Mouse (Mus musculus): Measurements from ENCODE around the gene Pigt. TPM values are rescaled to one million over a fixed set of nuclear protein-coding genes. Genes with fewer than 3 reads are reported as not detected.

The Pigt gene
- polyA plus RNA-seq, 1 experiment from 2014 or later: 70.7 TPM

DNA sequence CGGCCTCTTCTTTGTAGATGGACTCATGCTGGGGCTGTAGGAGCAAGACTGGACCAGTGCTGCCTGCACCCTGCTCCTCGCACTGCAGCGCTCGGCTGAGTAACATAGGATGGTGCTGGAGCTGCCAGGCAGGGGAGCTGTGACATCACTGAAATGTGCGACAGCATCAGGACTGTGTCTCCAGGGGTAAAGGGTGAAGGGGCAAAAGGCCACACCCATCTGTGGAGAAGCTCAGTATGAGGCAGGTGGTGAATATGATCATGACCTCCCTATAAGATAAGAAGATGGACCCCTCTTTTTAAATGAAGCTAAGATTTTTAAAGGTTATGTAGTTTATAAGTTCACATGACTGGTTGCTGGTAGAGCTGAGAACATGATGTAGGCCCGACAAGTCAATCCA lies 23.7 kb upstream of the Pigt start, which contains the start of gene Trp53tg5:
TSS of gene Trp53tg5 (minus strand) at position 101 of the 400 bp plus-strand sequence.
- no peak within 1 kb of the TSS for H3K4me3 ChIP-seq (ENCODE audit: low read length)
- no peaks in the 10 kb centered on the region for H3K9me3 ChIP-seq (ENCODE audit: low read length)
- WGBS: 82% methylated on average over 6 of the region's 6 CpGs
- H3K27me3 ChIP-seq (ENCODE audit: insufficient read depth, low read length): no peaks in the 10 kb centered on the region
- no peak for ATAC-seq (ENCODE audit: low FRiP score, low TSS enrichment)
- 0 out of 2 replicates have a peak, but pooled peaks cover 14% of the 10 kb centered on the region for H3K36me3 ChIP-seq (ENCODE audit: insufficient read depth, low read length)
- H3K4me1 ChIP-seq (ENCODE audit: insufficient read depth, low read length): no peaks in the 10 kb centered on the region
- no peak within 1 kb of the TSS for H3K9ac ChIP-seq (replicated peaks; ENCODE audit: low read length)
- H3K4me2 ChIP-seq (replicated peaks; ENCODE audit: low read depth, low read length): no peak within 1 kb of the TSS
- H3K27ac ChIP-seq (ENCODE audit: low read length): no peak within 1 kb of the TSS

DNA sequence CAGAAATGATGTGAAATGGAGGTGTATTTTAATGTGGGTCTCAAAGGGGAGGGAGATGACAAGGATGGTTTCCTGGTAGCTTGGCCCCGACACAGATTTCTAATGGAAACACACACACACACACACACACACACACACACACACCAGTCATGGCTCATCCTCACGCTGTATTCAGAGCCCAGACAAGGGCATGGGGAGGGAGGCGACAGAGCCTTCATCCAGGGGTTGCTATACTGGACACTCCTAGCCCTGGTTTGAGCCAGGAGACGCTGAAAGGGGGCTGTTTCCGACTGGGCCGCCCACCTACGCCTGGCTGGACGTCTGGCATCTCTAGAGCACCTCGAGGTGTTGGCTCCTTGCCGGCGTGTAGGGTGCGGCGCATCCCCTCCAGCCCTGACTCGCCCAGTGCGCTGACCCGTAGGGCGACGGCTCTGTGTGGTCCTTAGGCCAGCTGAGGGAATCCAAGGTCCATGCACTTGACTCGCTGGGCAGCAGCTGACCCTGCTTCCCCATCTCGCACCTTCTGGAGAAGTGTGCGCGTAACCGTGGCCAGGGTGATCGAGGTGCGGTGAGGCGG lies 11.6 kb upstream of the Pigt start, which contains the start of gene Dbndd2:
TSS of gene Dbndd2 (plus strand) at position 426 of the 577 bp plus-strand sequence.
- Histone ChIP-seq H3K4me1 (ENCODE audit: insufficient read depth, low read length) (peaks cover 18% of the 10 kb centered on the region), H3K9ac (replicated peaks; ENCODE audit: low read length) (peak within 1 kb of the TSS; percentile 67), H3K27ac (ENCODE audit: low read length) (0 out of 2 replicates have a peak within 1 kb of the TSS, but pooled peaks have one; percentile 15), H3K27me3 (ENCODE audit: insufficient read depth, low read length) (peaks cover 4% of the 10 kb centered on the region), H3K36me3 (ENCODE audit: insufficient read depth, low read length) (peaks cover 6% of the 10 kb centered on the region; the same call in 1 of the 2 replicates), H3K4me2 (replicated peaks; ENCODE audit: low read depth, low read length) (peak within 1 kb of the TSS; percentile 82), H3K4me3 (ENCODE audit: low read length) (peak within 1 kb of the TSS; percentile 58), H3K9me3 (ENCODE audit: low read length) (no peaks in the 10 kb centered on the region)
- ATAC-seq (ENCODE audit: low FRiP score, low TSS enrichment): peak; percentile 76
- 1% methylated on average over 26 of the region's 26 CpGs for WGBS

DNA sequence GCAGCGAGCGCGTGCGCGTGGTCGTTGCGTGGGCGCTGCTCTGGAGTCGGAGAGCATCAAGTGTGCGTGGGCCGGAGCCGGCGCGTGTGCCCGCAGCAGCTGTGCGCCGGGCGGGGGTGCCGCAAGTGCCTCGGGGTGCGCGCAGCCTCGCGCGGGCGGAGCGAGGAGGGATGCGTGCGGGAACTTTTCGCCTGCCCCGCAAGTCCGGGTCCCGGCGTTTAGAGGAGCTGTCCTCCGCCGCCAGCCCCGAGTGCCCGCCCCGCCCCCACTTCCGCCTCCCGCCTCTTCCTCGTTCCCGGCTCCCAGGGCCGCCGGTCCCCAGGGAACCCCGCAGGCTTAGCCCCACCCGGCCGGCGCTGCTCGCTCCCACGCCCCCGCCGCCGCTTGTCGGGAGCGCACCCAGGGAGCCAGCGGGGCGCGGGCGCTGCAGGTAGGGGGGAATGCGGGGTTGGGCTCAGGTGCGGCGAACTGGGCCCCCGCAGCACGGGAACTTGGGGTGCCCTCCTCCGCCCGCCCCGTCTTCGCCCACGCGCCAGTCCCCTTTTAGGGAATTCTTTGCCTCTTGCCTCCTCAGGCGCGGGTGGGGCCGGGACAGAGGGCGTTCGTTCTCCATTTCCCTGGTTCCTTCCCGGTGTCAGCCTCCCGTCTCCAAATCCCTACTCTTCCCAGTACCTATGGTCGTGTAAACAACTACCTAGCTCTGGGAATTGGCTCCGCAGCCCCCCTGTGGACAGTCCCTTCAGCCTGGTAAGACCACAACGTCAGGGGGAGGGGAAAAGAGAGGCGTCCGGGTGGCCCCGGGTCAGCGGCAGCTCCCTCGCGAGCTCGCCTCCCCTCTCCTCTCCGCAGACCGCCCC lies 10.8 kb upstream of the Pigt start:
- ATAC-seq (ENCODE audit: low FRiP score, low TSS enrichment): peak; percentile 52
- Histone ChIP-seq H3K4me1 (ENCODE audit: insufficient read depth, low read length) (peaks cover 18% of the 10 kb centered on the region), H3K9ac (replicated peaks; ENCODE audit: low read length) (peak overlapping the region; percentile 67), H3K4me3 (ENCODE audit: low read length) (peak overlapping the region; percentile 58), H3K36me3 (ENCODE audit: insufficient read depth, low read length) (peaks cover 6% of the 10 kb centered on the region; the same call in 1 of the 2 replicates), H3K4me2 (replicated peaks; ENCODE audit: low read depth, low read length) (peak overlapping the region; percentile 82), H3K27me3 (ENCODE audit: insufficient read depth, low read length) (peaks cover 4% of the 10 kb centered on the region), H3K9me3 (ENCODE audit: low read length) (no peaks in the 10 kb centered on the region), H3K27ac (ENCODE audit: low read length) (no peak overlapping the region)
- under 1% methylated on average over 77 of the region's 90 CpGs for WGBS

DNA sequence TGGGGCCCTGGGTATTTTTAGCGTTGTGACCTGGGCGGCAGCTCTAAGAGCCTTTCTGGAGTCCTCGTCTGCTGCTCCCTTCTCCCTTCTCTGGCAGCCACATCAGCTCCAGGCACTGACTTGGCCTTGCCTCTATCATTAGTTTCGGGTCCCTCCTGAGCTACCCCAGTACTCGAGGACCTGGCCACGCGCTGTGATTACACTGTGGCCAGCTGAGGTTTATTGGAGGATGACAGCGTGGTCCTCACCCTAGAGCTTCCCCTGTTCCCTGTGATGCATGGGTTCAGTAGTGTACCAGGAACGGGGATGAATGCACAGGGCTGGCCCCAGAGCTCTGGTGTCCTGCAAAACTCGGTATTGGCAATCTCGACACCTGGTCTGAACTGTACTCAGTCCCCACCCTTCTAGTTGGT lies 10.2 kb upstream of the Pigt start:
- WGBS: 7% methylated on average over 11 of the region's 11 CpGs
- Histone ChIP-seq H3K9me3 (ENCODE audit: low read length) (no peaks in the 10 kb centered on the region), H3K36me3 (ENCODE audit: insufficient read depth, low read length) (peaks cover 6% of the 10 kb centered on the region; the same call in 1 of the 2 replicates), H3K27ac (ENCODE audit: low read length) (no peak overlapping the region), H3K4me1 (ENCODE audit: insufficient read depth, low read length) (peaks cover 18% of the 10 kb centered on the region), H3K4me2 (replicated peaks; ENCODE audit: low read depth, low read length) (peak overlapping the region; percentile 82), H3K27me3 (ENCODE audit: insufficient read depth, low read length) (peaks cover 4% of the 10 kb centered on the region), H3K9ac (replicated peaks; ENCODE audit: low read length) (peak overlapping the region; percentile 67), H3K4me3 (ENCODE audit: low read length) (peak overlapping the region; percentile 58)
- ATAC-seq (ENCODE audit: low FRiP score, low TSS enrichment): peak; percentile 32; the same call in 1 of the 2 replicates

DNA sequence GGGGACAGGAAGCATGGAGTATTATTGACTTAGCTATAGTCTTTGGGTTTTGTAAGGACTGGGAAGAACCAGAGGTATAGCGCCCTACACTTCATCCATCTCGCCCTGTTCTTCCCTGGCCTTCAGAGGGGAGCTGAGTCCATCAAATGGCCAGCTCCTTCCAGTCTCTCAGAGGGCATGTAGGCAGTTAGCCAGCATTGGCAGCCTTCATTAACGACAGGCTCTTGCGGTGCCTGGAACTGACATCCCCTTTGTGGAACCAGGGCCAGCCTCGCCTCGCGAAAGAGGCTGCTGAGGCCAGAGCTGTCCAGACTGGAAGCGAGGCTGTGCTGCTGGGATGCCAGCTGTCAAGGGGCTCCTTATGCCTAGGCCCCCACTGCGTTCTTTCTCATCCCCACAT lies 9.5 kb upstream of the Pigt start:
- H3K27me3 ChIP-seq (ENCODE audit: insufficient read depth, low read length): peaks cover 4% of the 10 kb centered on the region
- no peak for ATAC-seq (ENCODE audit: low FRiP score, low TSS enrichment)
- H3K9me3 ChIP-seq (ENCODE audit: low read length): no peaks in the 10 kb centered on the region
- H3K36me3 ChIP-seq (ENCODE audit: insufficient read depth, low read length): peaks cover 6% of the 10 kb centered on the region; the same call in 1 of the 2 replicates
- WGBS: 77% methylated on average over 9 of the region's 9 CpGs
- H3K4me1 ChIP-seq (ENCODE audit: insufficient read depth, low read length): peaks cover 18% of the 10 kb centered on the region
- H3K4me3 ChIP-seq (ENCODE audit: low read length): no peak overlapping the region
- no peak overlapping the region for H3K9ac ChIP-seq (replicated peaks; ENCODE audit: low read length)
- no peak overlapping the region for H3K4me2 ChIP-seq (replicated peaks; ENCODE audit: low read depth, low read length)
- no peak overlapping the region for H3K27ac ChIP-seq (ENCODE audit: low read length)

DNA sequence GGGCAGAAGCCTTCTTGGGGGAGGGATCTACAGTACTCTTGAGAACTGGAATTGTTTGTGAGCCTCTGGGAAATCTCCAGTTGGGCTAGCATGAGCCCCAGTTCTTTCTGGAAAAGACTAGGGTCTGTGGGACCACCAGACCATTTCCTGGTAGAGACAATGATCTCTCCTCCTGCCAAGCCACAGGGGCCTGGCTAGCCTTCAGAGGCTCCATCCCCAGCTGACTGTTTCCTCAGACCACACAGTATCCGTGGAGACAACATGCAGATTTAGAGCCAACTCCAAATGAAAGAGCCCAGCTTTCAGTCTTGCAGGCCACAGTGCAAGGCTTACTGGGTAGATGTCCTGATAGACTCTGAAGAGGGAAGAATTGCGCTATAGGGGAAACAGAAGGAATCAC lies 3.2 kb upstream of the Pigt start:
- Histone ChIP-seq H3K4me2 (replicated peaks; ENCODE audit: low read depth, low read length) (no peak overlapping the region), H3K9ac (replicated peaks; ENCODE audit: low read length) (no peak overlapping the region), H3K36me3 (ENCODE audit: insufficient read depth, low read length) (peaks cover 6% of the 10 kb centered on the region; the same call in 1 of the 2 replicates), H3K27me3 (ENCODE audit: insufficient read depth, low read length) (no peaks in the 10 kb centered on the region), H3K9me3 (ENCODE audit: low read length) (no peaks in the 10 kb centered on the region), H3K27ac (ENCODE audit: low read length) (no peak overlapping the region), H3K4me1 (ENCODE audit: insufficient read depth, low read length) (peaks cover 13% of the 10 kb centered on the region), H3K4me3 (ENCODE audit: low read length) (no peak overlapping the region)
- 54% methylated on average over 2 of the region's 2 CpGs for WGBS
- ATAC-seq (ENCODE audit: low FRiP score, low TSS enrichment): no peak

DNA sequence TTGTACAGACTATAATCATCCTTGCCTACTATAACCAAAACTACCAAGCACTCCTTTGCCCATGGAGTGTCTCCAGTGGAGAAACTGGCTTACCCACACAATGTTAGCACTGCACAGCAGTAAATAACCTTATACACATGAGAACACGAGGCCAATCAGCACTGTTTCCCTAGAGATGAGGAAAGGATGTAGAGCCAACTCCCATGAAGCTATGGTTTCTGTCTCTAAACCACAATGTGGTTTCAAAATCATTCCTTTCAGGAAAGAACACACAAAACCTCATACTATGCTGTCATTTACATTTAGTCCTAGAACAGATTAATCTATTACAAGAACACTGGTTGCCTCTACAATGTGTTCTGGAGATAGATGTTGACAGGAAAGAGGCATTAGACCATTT lies 989 bp upstream of the Pigt start:
- Histone ChIP-seq H3K4me2 (replicated peaks; ENCODE audit: low read depth, low read length) (no peak overlapping the region), H3K4me3 (ENCODE audit: low read length) (no peak overlapping the region)
- WGBS: 53% methylated on average over 1 of the region's 1 CpGs

DNA sequence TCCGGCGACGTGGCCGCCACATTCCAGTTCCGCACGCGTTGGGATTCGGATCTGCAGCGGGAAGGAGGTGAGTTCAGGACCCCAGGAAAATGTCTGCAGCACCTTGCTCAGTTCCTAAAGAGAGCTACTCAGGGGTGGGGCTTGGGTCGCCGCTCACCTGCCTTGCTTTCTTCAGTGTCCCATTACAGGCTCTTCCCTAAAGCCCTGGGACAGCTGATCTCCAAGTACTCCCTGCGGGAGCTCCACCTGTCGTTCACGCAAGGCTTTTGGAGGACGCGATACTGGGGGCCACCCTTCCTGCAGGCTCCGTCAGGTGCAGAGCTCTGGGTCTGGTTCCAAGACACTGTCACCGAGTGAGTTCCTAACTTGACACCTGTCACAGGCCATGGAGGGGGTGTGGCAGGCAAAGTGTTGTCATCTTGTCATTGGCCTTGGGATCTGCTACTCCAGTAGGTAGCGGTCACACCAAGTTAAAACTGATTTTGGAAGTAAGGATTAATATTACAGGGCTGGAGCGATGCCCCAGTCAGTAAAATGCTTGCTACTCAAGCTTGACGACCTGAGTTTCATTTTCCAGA lies 460 bp downstream of the Pigt start:
- 5% methylated on average over 21 of the region's 21 CpGs for WGBS

More for the DNA sequence above, 989 bp upstream of the Pigt start:
- Histone ChIP-seq H3K4me1 (ENCODE audit: insufficient read depth, low read length) (peaks cover 13% of the 10 kb centered on the region), H3K9me3 (ENCODE audit: low read length) (no peaks in the 10 kb centered on the region), H3K27ac (ENCODE audit: low read length) (no peak overlapping the region), H3K36me3 (ENCODE audit: insufficient read depth, low read length) (peaks cover 9% of the 10 kb centered on the region; the same call in 1 of the 2 replicates), H3K27me3 (ENCODE audit: insufficient read depth, low read length) (no peaks in the 10 kb centered on the region), H3K9ac (replicated peaks; ENCODE audit: low read length) (no peak overlapping the region)
- no peak for ATAC-seq (ENCODE audit: low FRiP score, low TSS enrichment)

DNA sequence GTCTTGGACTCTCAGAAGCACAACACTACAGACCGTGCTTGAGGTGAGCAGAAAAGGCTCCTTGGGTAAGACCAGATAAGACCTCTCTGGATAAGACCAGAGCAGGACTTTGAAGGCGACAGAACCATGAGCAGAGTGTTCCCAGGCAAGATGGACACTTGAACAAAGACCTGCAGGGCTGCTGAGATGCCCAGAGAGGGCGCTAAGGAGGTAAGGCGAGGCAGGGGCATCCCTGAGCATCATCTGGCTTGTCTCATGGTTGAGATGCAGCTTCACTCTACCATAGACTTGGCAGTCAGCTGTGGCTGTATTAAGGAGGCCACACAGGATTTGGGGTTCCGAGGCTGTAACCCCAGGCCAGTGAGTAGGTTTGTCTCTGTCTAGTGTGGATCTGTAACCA lies 2.0 kb downstream of the Pigt start:
- 83% methylated on average over 5 of the region's 5 CpGs for WGBS
- peaks cover 36% of the 10 kb centered on the region for H3K36me3 ChIP-seq (ENCODE audit: insufficient read depth, low read length)

More for the DNA sequence above, 460 bp downstream of the Pigt start:
- Histone ChIP-seq H3K9me3 (ENCODE audit: low read length) (no peaks in the 10 kb centered on the region), H3K27ac (ENCODE audit: low read length) (0 out of 2 replicates have a peak overlapping the region, but pooled peaks have one; percentile 15), H3K4me3 (ENCODE audit: low read length) (peak overlapping the region; percentile 88), H3K4me2 (replicated peaks; ENCODE audit: low read depth, low read length) (peak overlapping the region; percentile 84), H3K4me1 (ENCODE audit: insufficient read depth, low read length) (peaks cover 13% of the 10 kb centered on the region), H3K27me3 (ENCODE audit: insufficient read depth, low read length) (no peaks in the 10 kb centered on the region), H3K36me3 (ENCODE audit: insufficient read depth, low read length) (peaks cover 22% of the 10 kb centered on the region), H3K9ac (replicated peaks; ENCODE audit: low read length) (peak overlapping the region; percentile 82)
- peak; percentile 49 for ATAC-seq (ENCODE audit: low FRiP score, low TSS enrichment)

More for the DNA sequence above, 2.0 kb downstream of the Pigt start:
- Histone ChIP-seq H3K27ac (ENCODE audit: low read length) (no peak overlapping the region), H3K27me3 (ENCODE audit: insufficient read depth, low read length) (no peaks in the 10 kb centered on the region), H3K4me3 (ENCODE audit: low read length) (no peak overlapping the region), H3K9me3 (ENCODE audit: low read length) (peaks cover 5% of the 10 kb centered on the region; the same call in 1 of the 2 replicates), H3K4me1 (ENCODE audit: insufficient read depth, low read length) (peaks cover 13% of the 10 kb centered on the region), H3K4me2 (replicated peaks; ENCODE audit: low read depth, low read length) (no peak overlapping the region), H3K9ac (replicated peaks; ENCODE audit: low read length) (no peak overlapping the region)
- no peak for ATAC-seq (ENCODE audit: low FRiP score, low TSS enrichment)

All from kidney, embryonic 16.5 days (tissue).